Mouse (Mus musculus) kidney, embryonic 15.5 days (tissue): ENCODE data around the gene Spint3. TPM values are rescaled to one million over a fixed set of nuclear protein-coding genes. Genes with fewer than 3 reads are reported as not detected.

Experiments
- ATAC-seq: fragments of 200-750 bp; cut with Nextera tagmentation; replicated peaks from 2 replicates; pipeline ENCODE4 v1.8.0; 2017; ENCODE audit warnings: moderate TSS enrichment; ENCODE audit not compliant: low FRiP score
- H3K27ac ChIP-seq: fragments of 300-500 bp; sonication (generic); 2 replicates; pipeline ENCODE4 v1.5.1; 2015; ENCODE audit warnings: mild to moderate bottlenecking, inconsistent platforms
- H3K27me3 ChIP-seq: fragments of 300-500 bp; sonication (generic); 2 replicates; pipeline ENCODE4 v1.6.1; 2015; ENCODE audit warnings: inconsistent platforms
- H3K36me3 ChIP-seq: fragments of 300-500 bp; sonication (generic); 2 replicates; pipeline ENCODE4 v1.6.1; 2015; ENCODE audit warnings: inconsistent platforms
- H3K4me1 ChIP-seq: fragments of 300-500 bp; sonication (generic); 2 replicates; pipeline ENCODE4 v1.6.1; 2015; ENCODE audit warnings: inconsistent platforms
- H3K4me2 ChIP-seq: fragments of 300-500 bp; sonication (generic); 2 replicates; pipeline ENCODE4 v1.6.1; 2015; ENCODE audit warnings: moderate library complexity, mild to moderate bottlenecking, inconsistent platforms
- H3K4me3 ChIP-seq: fragments of 300-500 bp; sonication (generic); replicated peaks from 2 replicates; pipeline ENCODE4 v1.5.1; 2015; ENCODE audit warnings: mild to moderate bottlenecking, inconsistent platforms
- H3K9ac ChIP-seq: fragments of 300-500 bp; sonication (generic); 2 replicates; pipeline ENCODE4 v1.6.1; 2015; ENCODE audit warnings: mild to moderate bottlenecking, inconsistent platforms
- H3K9me3 ChIP-seq: fragments of 300-500 bp; sonication (generic); replicated peaks from 2 replicates; pipeline ENCODE4 v1.6.1; 2016; ENCODE audit warnings: inconsistent platforms
- WGBS: fragments of 180-500 bp; shearing (Covaris S2); methylation state at CpG from one replicate; pipeline ENCODE4 v1.1.7; 2015; ENCODE audit warnings: mixed read lengths; 5-methylcytosine and 5-hydroxymethylcytosine counted together
- polyA plus RNA-seq: library from polyadenylated mRNA; unstranded; fragments of >200 nt; fragmentation: Nextera tagmentation; extraction: Ambion mirVana; gene quantifications from 2 replicates; pipeline ENCODE4 v1.2.1, GENCODE M21; 2015

The Spint3 gene
- polyA plus RNA-seq, 1 experiment from 2014 or later, result not detected

- no peak for ATAC-seq
- Histone ChIP-seq H3K9me3 (no peaks in the 10 kb centered on the region; the same call in 1 of the 2 replicates), H3K4me3 (no peak overlapping the region), H3K9ac (no peak overlapping the region), H3K36me3 (peaks cover 27% of the 10 kb centered on the region), H3K27me3 (peaks cover 3% of the 10 kb centered on the region; the same call in 1 of the 2 replicates), H3K27ac (no peak overlapping the region), H3K4me1 (peaks cover 25% of the 10 kb centered on the region), H3K4me2 (no peak overlapping the region)
- 87% methylated on average over 5 of the region's 5 CpGs for WGBS
Measured at GRCm38 (mm10) chr2:164567460-164567859, 5.8 kb downstream of the Spint3 start.

GRCm38 (mm10) chr2:164566997-164567396 is 6.3 kb downstream of the Spint3 start:
- H3K4me1 ChIP-seq, result peaks cover 29% of the 10 kb centered on the region

GRCm38 (mm10) chr2:164564346-164564745 is 8.9 kb downstream of the Spint3 start:
- Histone ChIP-seq H3K4me2 (peak overlapping the region; percentile 77), H3K4me3 (peak overlapping the region; percentile 54), H3K4me1 (peaks cover 31% of the 10 kb centered on the region), H3K9ac (peak overlapping the region; percentile 52; the same call in 1 of the 2 replicates), H3K27ac (no peak overlapping the region), H3K27me3 (peaks cover 8% of the 10 kb centered on the region), H3K9me3 (no peaks in the 10 kb centered on the region; the same call in 1 of the 2 replicates), H3K36me3 (peaks cover 27% of the 10 kb centered on the region)
- WGBS, result 55% methylated on average over 5 of the region's 5 CpGs
- ATAC-seq, result no peak

More at GRCm38 (mm10) chr2:164566997-164567396, 6.3 kb downstream of the Spint3 start:
- Histone ChIP-seq H3K27me3 (peaks cover 7% of the 10 kb centered on the region), H3K36me3 (peaks cover 27% of the 10 kb centered on the region), H3K4me3 (no peak overlapping the region), H3K9me3 (no peaks in the 10 kb centered on the region; the same call in 1 of the 2 replicates), H3K4me2 (no peak overlapping the region), H3K9ac (no peak overlapping the region), H3K27ac (no peak overlapping the region)
- WGBS, result 80% methylated on average over 2 of the region's 2 CpGs
- ATAC-seq, result no peak

GRCm38 (mm10) chr2:164563339-164564038 is 9.8 kb downstream of the Spint3 start:
- peaks cover 27% of the 10 kb centered on the region for H3K36me3 ChIP-seq
- peak; percentile 81 for ATAC-seq

GRCm38 (mm10) chr2:164562391-164563188 is 10.7 kb downstream of the Spint3 start, which contains the start of gene Wfdc2:
Gene Wfdc2, plus strand, starts transcription at chr2:164562413.
- peak within 1 kb of the TSS; percentile 82 for H3K27ac ChIP-seq
- 5% methylated on average over 24 of the region's 24 CpGs for WGBS
- H3K9me3 ChIP-seq, result no peaks in the 10 kb centered on the region; the same call in 1 of the 2 replicates
- peaks cover 22% of the 10 kb centered on the region for H3K36me3 ChIP-seq
- peaks cover 38% of the 10 kb centered on the region for H3K4me1 ChIP-seq
- H3K9ac ChIP-seq, result peak within 1 kb of the TSS; percentile 52
- H3K27me3 ChIP-seq, result peaks cover 12% of the 10 kb centered on the region
- peak; percentile 30; the same call in 1 of the 2 replicates for ATAC-seq
- peak within 1 kb of the TSS; percentile 77 for H3K4me2 ChIP-seq
- peak within 1 kb of the TSS; percentile 54 for H3K4me3 ChIP-seq

More at GRCm38 (mm10) chr2:164563339-164564038, 9.8 kb downstream of the Spint3 start:
- peak overlapping the region; percentile 77 for H3K4me2 ChIP-seq
- peak overlapping the region; percentile 54 for H3K4me3 ChIP-seq
- peak overlapping the region; percentile 52 for H3K9ac ChIP-seq
- under 1% methylated on average over 32 of the region's 32 CpGs for WGBS
- H3K27me3 ChIP-seq, result peaks cover 8% of the 10 kb centered on the region
- H3K9me3 ChIP-seq, result no peaks in the 10 kb centered on the region; the same call in 1 of the 2 replicates
- peak overlapping the region; percentile 82 for H3K27ac ChIP-seq
- H3K4me1 ChIP-seq, result peaks cover 38% of the 10 kb centered on the region

GRCm38 (mm10) chr2:164560106-164560505 is 13.2 kb downstream of the Spint3 start:
- Histone ChIP-seq H3K36me3 (no peaks in the 10 kb centered on the region), H3K27ac (no peak overlapping the region), H3K4me2 (no peak overlapping the region), H3K9ac (no peak overlapping the region), H3K27me3 (peaks cover 12% of the 10 kb centered on the region), H3K4me1 (peaks cover 38% of the 10 kb centered on the region), H3K9me3 (no peaks in the 10 kb centered on the region), H3K4me3 (no peak overlapping the region)
- ATAC-seq, result no peak
- 89% methylated on average over 8 of the region's 8 CpGs for WGBS

GRCm38 (mm10) chr2:164558991-164559645 is 14.1 kb downstream of the Spint3 start:
- ATAC-seq, result no peak
- no peak overlapping the region for H3K4me3 ChIP-seq
- WGBS, result 38% methylated on average over 16 of the region's 16 CpGs
- H3K4me2 ChIP-seq, result no peak overlapping the region
- peaks cover 12% of the 10 kb centered on the region for H3K27me3 ChIP-seq
- no peaks in the 10 kb centered on the region for H3K36me3 ChIP-seq
- H3K27ac ChIP-seq, result no peak overlapping the region
- peaks cover 28% of the 10 kb centered on the region for H3K4me1 ChIP-seq
- no peak overlapping the region for H3K9ac ChIP-seq
- no peaks in the 10 kb centered on the region for H3K9me3 ChIP-seq

- Histone ChIP-seq H3K27me3 (peaks cover 12% of the 10 kb centered on the region), H3K4me3 (no peak overlapping the region), H3K4me1 (peaks cover 22% of the 10 kb centered on the region), H3K27ac (no peak overlapping the region), H3K9ac (no peak overlapping the region), H3K4me2 (no peak overlapping the region), H3K36me3 (no peaks in the 10 kb centered on the region), H3K9me3 (no peaks in the 10 kb centered on the region)
- 82% methylated on average over 8 of the region's 8 CpGs for WGBS
- no peak for ATAC-seq
Measured at GRCm38 (mm10) chr2:164558426-164558825, 14.8 kb downstream of the Spint3 start.

- WGBS, result 88% methylated on average over 9 of the region's 9 CpGs
- no peak overlapping the region for H3K4me2 ChIP-seq
- H3K9me3 ChIP-seq, result no peaks in the 10 kb centered on the region
- H3K4me3 ChIP-seq, result no peak overlapping the region
- no peaks in the 10 kb centered on the region for H3K36me3 ChIP-seq
- peaks cover 11% of the 10 kb centered on the region for H3K4me1 ChIP-seq
- H3K9ac ChIP-seq, result no peak overlapping the region
- no peak overlapping the region for H3K27ac ChIP-seq
- no peak for ATAC-seq
- 0 out of 2 replicates have a peak, but pooled peaks cover 4% of the 10 kb centered on the region for H3K27me3 ChIP-seq
Measured at GRCm38 (mm10) chr2:164551502-164551901, 21.8 kb downstream of the Spint3 start.

- H3K27me3 ChIP-seq, result 0 out of 2 replicates have a peak, but pooled peaks cover 4% of the 10 kb centered on the region
- no peak overlapping the region for H3K4me2 ChIP-seq
- no peak for ATAC-seq
- no peak overlapping the region for H3K27ac ChIP-seq
- H3K4me1 ChIP-seq, result peaks cover 11% of the 10 kb centered on the region
- H3K4me3 ChIP-seq, result no peak overlapping the region
- no peaks in the 10 kb centered on the region for H3K9me3 ChIP-seq
- no peak overlapping the region for H3K9ac ChIP-seq
- no peaks in the 10 kb centered on the region for H3K36me3 ChIP-seq
- 89% methylated on average over 2 of the region's 2 CpGs for WGBS
Measured at GRCm38 (mm10) chr2:164550895-164551269, 22.4 kb downstream of the Spint3 start.

GRCm38 (mm10) chr2:164549963-164550894 is 23.0 kb downstream of the Spint3 start:
- H3K4me3 ChIP-seq, result no peak overlapping the region
- no peak overlapping the region for H3K4me2 ChIP-seq
- peaks cover 14% of the 10 kb centered on the region for H3K4me1 ChIP-seq
- H3K27me3 ChIP-seq, result 0 out of 2 replicates have a peak, but pooled peaks cover 4% of the 10 kb centered on the region
- no peak overlapping the region for H3K27ac ChIP-seq
- WGBS, result 25% methylated on average over 10 of the region's 10 CpGs
- H3K36me3 ChIP-seq, result no peaks in the 10 kb centered on the region
- no peak overlapping the region for H3K9ac ChIP-seq
- no peaks in the 10 kb centered on the region for H3K9me3 ChIP-seq
- peak; percentile 52; the same call in 1 of the 2 replicates for ATAC-seq
